Mouse (Mus musculus) Patski (cell line): ENCODE data around the gene Grik2. TPM values are rescaled to one million over a fixed set of nuclear protein-coding genes. Genes with fewer than 3 reads are reported as not detected.
"Not testable (repeated sequence)": the region's sequence is repeated elsewhere in the genome, so short reads cannot be mapped to it uniquely, and the experiment has no call there.

Experiments
- ATAC-seq: fragments of 100-300 bp; one replicate; pipeline ENCODE4 v1.8.0; 2021
- CTCF ChIA-PET: fragments of 350-600 bp; sonication (Branson Sonifier 250); formaldehyde crosslinking; loops from one replicate; lab custom pipeline; 2022; ENCODE audit warnings: inconsistent platforms; lab: Charles Lee
- POLR2A ChIA-PET: fragments of 350-600 bp; sonication (Branson Sonifier 250); formaldehyde crosslinking; loops from one replicate; lab custom pipeline; 2022; ENCODE audit warnings: antibody characterized with exemption, inconsistent platforms; lab: Charles Lee
- DNase-seq: peaks from one replicate; pipeline ENCODE4 v3.0.0-alpha.2; 2011; ENCODE audit warnings: low read depth, low spot score
- H3K27me3 ChIP-seq: fragments of 371-371 bp; one replicate; pipeline ENCODE4 v1.5.1; 2021
- CTCF ChIP-seq: fragments of 100-300 bp; IDR thresholded peaks from one replicate; pipeline ENCODE4 v1.5.1; 2021
- in situ Hi-C: fragments of 300-500 bp; cut with MboI; formaldehyde crosslinking; loops from 3 replicates; pipeline ENCODE4 v1.11.1; 2018; ENCODE audit warnings: low pct_unique_long_range_greater_than_20kb, mixed read lengths
- polyA plus RNA-seq: library from polyadenylated mRNA; unstranded; gene quantifications from one replicate; pipeline ENCODE4 v1.2.3, GENCODE M21; 2021

The Grik2 gene
- polyA plus RNA-seq, 1 experiment from 2014 or later = 0.08 TPM

DNA sequence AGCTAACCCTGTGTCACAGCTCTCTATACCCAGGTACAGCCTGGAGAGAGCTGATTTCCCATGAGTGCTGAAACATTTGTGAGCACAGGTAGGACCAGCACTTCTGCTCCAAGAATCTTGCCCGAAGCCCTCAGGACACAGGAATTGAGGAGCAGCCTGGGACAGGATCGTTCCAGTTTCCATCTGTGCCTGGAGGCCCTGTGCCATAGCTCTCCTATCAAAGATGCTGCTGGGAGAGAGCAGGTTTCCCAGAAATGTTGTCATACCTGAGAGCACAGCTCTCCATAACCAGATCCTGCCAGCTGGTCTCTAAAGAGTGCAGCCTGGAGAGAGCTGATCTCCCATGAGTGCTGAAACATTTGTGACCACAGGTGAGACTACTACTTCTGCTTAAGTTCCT, 420.0 kb downstream of the Grik2 start:
- POLR2A ChIA-PET = no interaction called here
- no peak for TF ChIP-seq CTCF
- CTCF ChIA-PET = no interaction called here
- no peak for ATAC-seq
- no peak for DNase-seq
- H3K27me3 ChIP-seq = no peaks in the 10 kb centered on the region
- in situ Hi-C loops = no loop called here

GRCm38 (mm10) chr10:49365262-49365661, 423.3 kb downstream of the Grik2 start:
- no peak for TF ChIP-seq CTCF
- DNase-seq = no peak
- in situ Hi-C loops = no loop called here
- POLR2A ChIA-PET = no interaction called here
- CTCF ChIA-PET = no interaction called here
- ATAC-seq = no peak
- no peaks in the 10 kb centered on the region for H3K27me3 ChIP-seq

GRCm38 (mm10) chr10:49322413-49322812, 466.2 kb downstream of the Grik2 start:
- in situ Hi-C loops = no loop called here
- ChIA-PET POLR2A (no interaction called here), CTCF (no interaction called here)
- DNase-seq = no peak
- TF ChIP-seq CTCF = no peak
- ATAC-seq = no peak
- no peaks in the 10 kb centered on the region for H3K27me3 ChIP-seq

- no peaks in the 10 kb centered on the region for H3K27me3 ChIP-seq
- ChIA-PET POLR2A (no interaction called here), CTCF (no interaction called here)
- DNase-seq = no peak
- in situ Hi-C loops = no loop called here
- no peak for ATAC-seq
- no peak for TF ChIP-seq CTCF
Measured at GRCm38 (mm10) chr10:49319880-49320279, 468.7 kb downstream of the Grik2 start.

- peak; percentile 1 for DNase-seq
- in situ Hi-C loops = no loop called here
- no peaks in the 10 kb centered on the region for H3K27me3 ChIP-seq
- ATAC-seq = peak; percentile 78
- CTCF ChIA-PET = no interaction called here
- no peak for TF ChIP-seq CTCF
- POLR2A ChIA-PET = no interaction called here
Measured at GRCm38 (mm10) chr10:49256247-49256939, 532.2 kb downstream of the Grik2 start.

GRCm38 (mm10) chr10:49237356-49237755, 551.2 kb downstream of the Grik2 start:
- CTCF ChIA-PET, POLR2A ChIA-PET, H3K27me3 ChIP-seq, DNase-seq, in situ Hi-C loops, ATAC-seq: not testable (repeated sequence)

GRCm38 (mm10) chr10:49236844-49237243, 551.7 kb downstream of the Grik2 start:
- DNase-seq, ATAC-seq, H3K27me3 ChIP-seq, in situ Hi-C loops, POLR2A ChIA-PET, CTCF ChIA-PET: not testable (repeated sequence)

GRCm38 (mm10) chr10:49220096-49220495, 568.5 kb downstream of the Grik2 start:
- in situ Hi-C loops = no loop called here
- no peak for ATAC-seq

GRCm38 (mm10) chr10:49219631-49220030, 568.9 kb downstream of the Grik2 start:
- DNase-seq = no peak
- ChIA-PET POLR2A (no interaction called here), CTCF (no interaction called here)
- no peaks in the 10 kb centered on the region for H3K27me3 ChIP-seq
- in situ Hi-C loops = no loop called here
- no peak for ATAC-seq
- no peak for TF ChIP-seq CTCF

More at GRCm38 (mm10) chr10:49220096-49220495, 568.5 kb downstream of the Grik2 start:
- ChIA-PET CTCF (no interaction called here), POLR2A (no interaction called here)
- DNase-seq = no peak
- TF ChIP-seq CTCF = no peak
- no peaks in the 10 kb centered on the region for H3K27me3 ChIP-seq

DNA sequence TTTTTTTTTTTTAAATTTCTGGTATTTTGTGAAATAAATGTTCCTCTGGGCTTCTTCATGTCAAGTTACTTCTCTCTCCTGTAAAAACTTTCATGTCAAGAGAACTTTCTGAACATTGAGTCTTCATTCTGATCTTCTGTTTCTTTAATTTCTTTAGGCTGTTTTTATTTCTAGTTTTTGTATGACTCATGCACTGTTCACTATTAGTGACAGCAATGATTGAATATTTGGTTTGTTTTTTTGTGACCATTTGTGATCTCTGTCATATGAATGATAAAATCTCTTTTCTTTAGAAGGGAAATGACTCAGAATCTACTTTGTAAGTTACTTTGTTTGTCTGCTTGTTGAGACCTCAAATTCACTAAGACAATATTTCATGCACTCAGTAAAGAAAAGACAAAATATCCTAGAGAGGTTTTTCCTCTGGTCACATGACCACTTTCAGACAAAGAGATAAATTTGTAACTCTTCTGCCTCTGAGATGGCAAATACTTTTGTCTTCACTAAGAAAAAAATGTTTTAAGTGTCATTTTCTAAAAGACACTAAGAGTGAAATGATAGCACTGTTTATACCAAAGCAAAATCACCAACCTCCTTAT, 596.7 kb downstream of the Grik2 start:
- ATAC-seq (no peak), DNase-seq (no peak)
- in situ Hi-C loops = no loop called here
- H3K27me3 ChIP-seq = peaks cover 7% of the 10 kb centered on the region
- POLR2A ChIA-PET = no interaction called here
- CTCF ChIA-PET = no interaction called here
- TF ChIP-seq CTCF = no peak

DNA sequence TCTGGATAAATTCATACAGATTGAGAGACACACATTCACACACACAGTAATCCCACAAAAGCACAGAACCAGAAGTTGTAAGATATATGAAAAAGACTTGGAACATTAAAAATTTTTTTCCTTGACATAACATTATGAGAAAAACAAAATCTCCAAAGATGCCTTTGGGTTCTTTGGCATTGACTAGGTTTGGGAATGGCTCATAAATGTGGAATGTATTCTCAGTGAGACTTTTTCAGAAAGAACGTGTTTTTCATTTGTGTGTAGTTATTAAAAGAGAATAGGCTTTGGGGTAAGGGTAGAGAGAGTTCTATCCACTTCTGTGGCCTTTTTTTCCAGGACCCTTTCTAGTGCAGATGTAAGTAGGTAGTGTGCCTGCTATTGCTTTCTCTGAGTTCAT, 597.3 kb downstream of the Grik2 start:
- DNase-seq (no peak), ATAC-seq (no peak)
- in situ Hi-C loops = no loop called here
- POLR2A ChIA-PET = no interaction called here
- no peak for TF ChIP-seq CTCF
- peaks cover 7% of the 10 kb centered on the region for H3K27me3 ChIP-seq
- CTCF ChIA-PET = no interaction called here
